Mouse (Mus musculus) heart, embryonic 12.5 days (tissue): ENCODE measurements around the gene Adh5. TPM values are rescaled to one million over a fixed set of nuclear protein-coding genes. Genes with fewer than 3 reads are reported as not detected.

Experiments
- ATAC-seq: fragments of 200-750 bp; cut with Nextera tagmentation; 2 replicates; pipeline ENCODE4 v1.8.0; 2017; ENCODE audit warnings: moderate TSS enrichment, moderate library complexity; ENCODE audit not compliant: insufficient number of reproducible peaks, low FRiP score
- H3K27ac ChIP-seq: fragments of 300-500 bp; sonication (generic); 2 replicates; pipeline ENCODE4 v1.5.1; 2016; ENCODE audit warnings: mild to moderate bottlenecking, moderate library complexity; ENCODE audit not compliant: poor library complexity, severe bottlenecking
- H3K27me3 ChIP-seq: fragments of 300-500 bp; sonication (generic); replicated peaks from 2 replicates; pipeline ENCODE4 v1.6.1; 2016; ENCODE audit warnings: mild to moderate bottlenecking, moderate library complexity
- H3K36me3 ChIP-seq: fragments of 300-500 bp; sonication (generic); 2 replicates; pipeline ENCODE4 v1.6.1; 2016; ENCODE audit warnings: mild to moderate bottlenecking, moderate library complexity
- H3K4me1 ChIP-seq: fragments of 300-500 bp; sonication (generic); replicated peaks from 2 replicates; pipeline ENCODE4 v1.6.1; 2016; ENCODE audit warnings: mild to moderate bottlenecking
- H3K4me2 ChIP-seq: fragments of 300-500 bp; sonication (generic); 2 replicates; pipeline ENCODE4 v1.6.1; 2016; ENCODE audit warnings: mild to moderate bottlenecking, moderate library complexity
- H3K4me3 ChIP-seq: fragments of 300-500 bp; sonication (generic); 2 replicates; pipeline ENCODE4 v1.5.1; 2016; ENCODE audit warnings: mild to moderate bottlenecking
- H3K9ac ChIP-seq: fragments of 300-500 bp; sonication (generic); 2 replicates; pipeline ENCODE4 v1.6.1; 2016; ENCODE audit warnings: mild to moderate bottlenecking, moderate library complexity
- H3K9me3 ChIP-seq: fragments of 300-500 bp; sonication (generic); replicated peaks from 2 replicates; pipeline ENCODE4 v1.6.1; 2016; ENCODE audit warnings: mild to moderate bottlenecking, moderate library complexity
- WGBS: fragments of 180-500 bp; shearing (Covaris S2); methylation state at CpG from one replicate; pipeline ENCODE4 v1.1.7; 2016; 5-methylcytosine and 5-hydroxymethylcytosine counted together
- polyA plus RNA-seq: library from polyadenylated mRNA; unstranded; fragments of >200 nt; fragmentation: Nextera tagmentation; extraction: Ambion mirVana; gene quantifications from 2 replicates; pipeline ENCODE4 v1.2.1, GENCODE M21; 2016

Adh5 gene
- polyA plus RNA-seq, 1 experiment from 2014 or later: 153 TPM

GRCm38 (mm10) chr3:138489327-138490033 is 46.6 kb downstream of the Adh5 start, which contains the start of gene Metap1:
TSS of gene Metap1 (minus strand) at chr3:138489515.
- Histone ChIP-seq H3K4me1 (peaks cover 7% of the 10 kb centered on the region), H3K27me3 (no peaks in the 10 kb centered on the region), H3K4me2 (peak within 1 kb of the TSS; percentile 78), H3K36me3 (peaks cover 19% of the 10 kb centered on the region), H3K9me3 (peaks cover 5% of the 10 kb centered on the region; the same call in 1 of the 2 replicates), H3K4me3 (peak within 1 kb of the TSS; percentile 88), H3K27ac (peak within 1 kb of the TSS; percentile 63), H3K9ac (peak within 1 kb of the TSS; percentile 94)
- peak; percentile 99 for ATAC-seq
- under 1% methylated on average over 53 of the region's 65 CpGs for WGBS

DNA sequence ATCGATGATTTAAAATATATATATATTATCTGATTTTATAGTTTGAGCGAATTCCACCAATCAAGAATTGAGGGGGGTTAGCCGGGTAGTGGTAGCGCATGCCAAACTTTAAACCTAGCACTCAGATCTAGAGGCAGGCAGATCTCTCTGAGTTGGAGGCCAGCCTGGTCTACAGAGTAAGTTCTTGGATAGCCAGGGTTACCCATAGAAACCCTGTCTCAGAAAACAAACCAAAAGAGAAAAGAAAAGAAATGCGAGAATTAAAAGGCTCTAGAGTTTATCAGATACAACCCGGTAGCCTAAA is 47.1 kb downstream of the Adh5 start:
- WGBS: 21% methylated on average over 6 of the region's 6 CpGs
- H3K9me3 ChIP-seq: peaks cover 4% of the 10 kb centered on the region; the same call in 1 of the 2 replicates
- H3K4me3 ChIP-seq: peak overlapping the region; percentile 88
- H3K9ac ChIP-seq: peak overlapping the region; percentile 63
- no peak for ATAC-seq
- peaks cover 7% of the 10 kb centered on the region for H3K4me1 ChIP-seq
- no peaks in the 10 kb centered on the region for H3K27me3 ChIP-seq
- peak overlapping the region; percentile 78 for H3K4me2 ChIP-seq
- H3K27ac ChIP-seq: no peak overlapping the region
- H3K36me3 ChIP-seq: peaks cover 14% of the 10 kb centered on the region

- H3K4me3 ChIP-seq: no peak overlapping the region
- no peak for ATAC-seq
- H3K9ac ChIP-seq: no peak overlapping the region
- no peaks in the 10 kb centered on the region for H3K4me1 ChIP-seq
- peaks cover 4% of the 10 kb centered on the region; the same call in 1 of the 2 replicates for H3K9me3 ChIP-seq
- no peaks in the 10 kb centered on the region for H3K27me3 ChIP-seq
- no peak overlapping the region for H3K4me2 ChIP-seq
- WGBS: 76% methylated on average over 3 of the region's 3 CpGs
- H3K36me3 ChIP-seq: no peaks in the 10 kb centered on the region
- H3K27ac ChIP-seq: no peak overlapping the region
These were observed 50.8 kb downstream of the Adh5 start for GRCm38 (mm10) chr3:138493668-138494067.

DNA sequence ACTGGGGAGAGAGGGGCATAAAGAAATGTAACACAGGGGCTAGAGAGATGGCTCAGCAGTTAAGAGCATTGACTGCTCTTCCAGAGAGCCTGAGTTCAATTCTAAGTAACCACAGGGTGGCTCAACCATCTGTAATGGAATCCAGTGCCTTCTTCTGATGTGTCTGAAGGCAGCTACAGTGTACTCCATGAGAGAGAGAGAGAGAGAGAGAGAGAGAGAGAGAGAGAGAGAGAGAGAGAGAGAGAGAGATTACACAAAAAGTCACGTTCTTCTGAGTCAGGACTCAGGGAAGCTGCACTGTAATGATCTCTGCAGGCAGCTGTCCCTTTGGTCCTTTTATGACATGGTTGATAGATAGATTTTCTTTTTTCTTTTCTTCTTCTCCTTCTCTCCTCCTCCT is 51.7 kb downstream of the Adh5 start:
- H3K27me3 ChIP-seq: no peaks in the 10 kb centered on the region
- 41% methylated on average over 1 of the region's 1 CpGs for WGBS
- H3K4me1 ChIP-seq: no peaks in the 10 kb centered on the region
- H3K9me3 ChIP-seq: peaks cover 4% of the 10 kb centered on the region; the same call in 1 of the 2 replicates
- no peak for ATAC-seq
- no peak overlapping the region for H3K27ac ChIP-seq
- H3K9ac ChIP-seq: no peak overlapping the region
- H3K4me2 ChIP-seq: no peak overlapping the region
- H3K4me3 ChIP-seq: no peak overlapping the region
- no peaks in the 10 kb centered on the region for H3K36me3 ChIP-seq

GRCm38 (mm10) chr3:138495166-138496145 is 52.6 kb downstream of the Adh5 start:
- Histone ChIP-seq H3K4me2 (no peak overlapping the region), H3K4me3 (no peak overlapping the region), H3K4me1 (no peaks in the 10 kb centered on the region), H3K27ac (no peak overlapping the region), H3K36me3 (no peaks in the 10 kb centered on the region), H3K27me3 (no peaks in the 10 kb centered on the region), H3K9ac (no peak overlapping the region), H3K9me3 (peaks cover 4% of the 10 kb centered on the region; the same call in 1 of the 2 replicates)
- 74% methylated on average over 11 of the region's 11 CpGs for WGBS
- no peak for ATAC-seq

DNA sequence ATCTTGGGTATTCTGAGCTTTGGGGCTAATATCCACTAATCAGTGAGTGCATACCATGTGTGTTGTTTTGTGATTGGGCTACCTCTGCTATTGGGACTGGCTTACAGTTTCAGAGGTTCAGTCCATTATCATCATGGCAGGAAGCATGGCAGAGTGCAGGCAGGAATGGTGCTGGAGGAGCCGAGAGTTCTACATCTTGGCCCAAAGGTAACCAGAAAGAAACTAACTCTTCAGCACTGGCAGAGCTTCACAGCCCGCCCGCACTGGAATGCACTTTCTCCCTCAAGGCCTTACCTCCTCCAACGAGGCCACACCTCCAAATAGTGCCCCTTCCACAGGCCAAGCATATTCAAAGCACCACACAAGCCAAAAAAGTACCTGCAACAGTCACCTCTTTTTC is 55.8 kb downstream of the Adh5 start:
- Histone ChIP-seq H3K4me3 (no peak overlapping the region), H3K27me3 (no peaks in the 10 kb centered on the region; the same call in 1 of the 2 replicates), H3K27ac (no peak overlapping the region), H3K9me3 (no peaks in the 10 kb centered on the region; the same call in 1 of the 2 replicates), H3K9ac (no peak overlapping the region), H3K4me2 (no peak overlapping the region), H3K36me3 (no peaks in the 10 kb centered on the region), H3K4me1 (no peaks in the 10 kb centered on the region)
- WGBS: 65% methylated on average over 4 of the region's 4 CpGs
- ATAC-seq: no peak

- no peaks in the 10 kb centered on the region for H3K36me3 ChIP-seq
- H3K4me3 ChIP-seq: no peak overlapping the region
- H3K9ac ChIP-seq: no peak overlapping the region
- 78% methylated on average over 15 of the region's 15 CpGs for WGBS
- no peak overlapping the region for H3K4me2 ChIP-seq
- H3K27me3 ChIP-seq: peaks cover 5% of the 10 kb centered on the region; the same call in 1 of the 2 replicates
- no peaks in the 10 kb centered on the region; the same call in 1 of the 2 replicates for H3K9me3 ChIP-seq
- no peaks in the 10 kb centered on the region for H3K4me1 ChIP-seq
- ATAC-seq: no peak
- H3K27ac ChIP-seq: no peak overlapping the region
These were observed 57.2 kb downstream of the Adh5 start for GRCm38 (mm10) chr3:138499854-138500740.

DNA sequence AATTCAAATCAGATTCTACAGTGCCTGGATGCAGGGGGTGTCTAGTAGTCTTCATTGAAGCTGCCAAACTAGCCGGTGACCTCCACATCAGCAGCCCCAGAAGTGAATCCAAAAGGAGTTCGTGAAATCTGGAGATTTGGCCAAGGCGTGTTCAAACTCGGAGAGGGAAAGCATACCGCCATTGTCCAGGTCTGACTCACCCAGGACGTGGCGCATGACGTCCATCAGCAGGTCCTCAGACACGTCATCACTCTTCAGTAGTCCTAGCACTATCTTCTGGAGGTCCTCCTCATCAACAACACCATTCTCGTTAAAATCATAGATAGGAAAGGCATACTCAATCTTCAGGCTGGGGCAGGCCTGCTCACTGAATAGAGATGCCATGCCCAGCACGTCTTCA is 60.9 kb downstream of the Adh5 start:
- no peaks in the 10 kb centered on the region for H3K9me3 ChIP-seq
- no peak overlapping the region for H3K27ac ChIP-seq
- peak overlapping the region; percentile 40 for H3K4me2 ChIP-seq
- no peaks in the 10 kb centered on the region for H3K4me1 ChIP-seq
- H3K4me3 ChIP-seq: no peak overlapping the region
- H3K27me3 ChIP-seq: peaks cover 11% of the 10 kb centered on the region
- no peak overlapping the region for H3K9ac ChIP-seq
- WGBS: 25% methylated on average over 11 of the region's 11 CpGs
- ATAC-seq: no peak
- H3K36me3 ChIP-seq: no peaks in the 10 kb centered on the region
